Mouse (Mus musculus) WW6 (cell line): Measurements from ENCODE around the gene Chchd4.
A peak's percentile ranks its signal among the peaks of the same experiment; 100 is the strongest.

ENCODE experiments used
- DNase-seq: peaks from one replicate; pipeline ENCODE4 v3.0.0-alpha.2; 2013; ENCODE audit warnings: low read depth, low spot score

The Chchd4 gene

DNA sequence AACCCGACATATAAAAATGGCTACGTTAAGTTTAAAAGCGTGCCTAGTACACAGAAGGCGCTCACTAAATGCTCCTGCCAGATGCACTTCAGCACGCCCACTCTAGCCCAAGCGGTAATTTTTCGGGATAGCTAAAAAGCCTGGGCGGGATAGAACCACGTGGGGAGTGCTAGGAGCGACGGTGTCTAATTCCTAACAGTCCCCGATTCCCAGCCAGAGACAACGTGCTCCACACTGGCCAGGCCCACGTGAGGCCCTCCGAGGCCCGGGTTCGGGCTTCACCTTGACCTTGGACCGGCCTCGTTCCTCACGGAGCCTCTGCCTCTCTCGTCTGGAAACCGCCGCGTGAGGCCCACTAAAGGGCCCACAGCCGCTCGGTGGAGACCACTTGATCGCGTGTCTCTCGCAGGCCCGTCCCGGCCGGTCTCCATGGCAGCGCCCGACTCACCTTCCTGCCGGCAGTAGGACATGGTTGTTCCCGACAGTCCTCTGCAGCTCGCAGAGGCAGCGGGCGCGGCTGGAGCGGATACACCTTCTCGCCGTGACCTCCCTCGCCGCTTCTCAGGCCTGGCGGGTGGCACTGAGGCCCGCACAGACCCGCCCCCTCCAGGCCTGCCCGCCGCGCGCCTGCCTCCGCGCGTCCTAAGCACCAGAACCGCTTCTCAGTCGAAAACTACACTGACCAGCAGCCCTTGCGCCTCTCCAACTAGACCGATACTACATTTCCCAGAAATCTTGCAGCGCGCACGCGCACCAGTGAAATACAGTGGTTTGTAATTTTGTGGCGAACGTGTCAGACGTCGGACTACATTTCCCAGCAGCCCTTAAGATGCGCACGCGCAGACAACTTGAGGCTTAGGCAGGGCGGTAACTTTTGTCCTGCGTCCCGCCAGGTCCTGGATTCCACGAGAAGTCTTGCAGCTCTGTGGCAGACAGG lies at the start of gene Chchd4, which contains the start of gene Tmem43:
Chchd4 (minus strand) TSS at position 679 of the 937 bp plus-strand sequence.
Tmem43 (plus strand) TSS at position 836 of the 937 bp plus-strand sequence.
- peak; percentile 97 for DNase-seq

- DNase-seq, result no peak
Observed at GRCm38 (mm10) chr6:91522816-91523215, 49.5 kb upstream of the Chchd4 start.

GRCm38 (mm10) chr6:91518454-91519020 lies 45.2 kb upstream of the Chchd4 start:
- no peak for DNase-seq

DNA sequence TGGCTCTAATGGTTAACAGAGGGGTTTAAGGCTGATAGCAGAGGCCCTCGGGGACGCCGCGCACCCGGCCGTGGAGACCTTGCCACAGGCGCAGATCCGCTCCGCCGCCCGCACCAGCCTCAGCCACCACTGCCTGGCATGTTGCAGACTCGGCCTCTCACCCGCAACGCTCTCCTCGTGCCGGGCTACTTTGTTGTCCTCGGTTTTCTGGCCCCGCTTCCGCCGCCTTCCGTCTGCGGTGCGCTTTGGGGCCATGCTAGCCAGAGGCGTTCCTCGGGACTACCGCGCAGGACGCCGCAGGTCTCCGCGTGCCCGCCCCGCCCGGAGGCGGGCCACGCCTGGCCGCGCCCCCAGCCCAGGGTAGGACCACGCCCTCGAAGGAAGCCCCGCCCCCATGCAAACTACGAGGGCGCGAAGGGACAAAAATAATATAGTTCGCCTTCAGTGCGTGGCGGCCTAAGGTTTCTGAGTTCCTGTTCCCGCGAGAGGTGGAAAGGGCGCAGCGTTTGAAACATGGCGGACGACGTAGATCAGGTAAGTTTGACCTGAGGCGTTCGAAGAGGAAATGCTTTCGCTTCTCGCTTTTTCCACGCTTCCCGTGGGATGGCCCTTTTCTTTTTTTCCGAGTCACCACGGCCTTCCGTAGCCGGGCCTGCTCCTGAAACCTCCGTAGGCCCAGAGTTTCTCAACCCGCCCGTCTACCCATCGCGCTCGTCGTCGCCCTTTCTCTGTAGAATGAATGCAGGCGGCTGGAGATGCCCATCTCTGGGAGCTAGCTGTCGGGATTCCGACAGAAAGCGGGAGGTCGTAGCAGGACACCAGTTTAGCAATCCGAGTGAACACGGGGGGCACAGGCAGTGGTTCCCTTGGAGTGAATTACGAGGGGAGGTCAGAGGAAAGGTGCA lies 42.5 kb upstream of the Chchd4 start, which contains the start of the genes Xpc and Lsm3:
Xpc (minus strand) TSS at position 344 of the 905 bp plus-strand sequence.
Lsm3 (plus strand) TSS at position 384 of the 905 bp plus-strand sequence.
- DNase-seq, result peak; percentile 93

DNA sequence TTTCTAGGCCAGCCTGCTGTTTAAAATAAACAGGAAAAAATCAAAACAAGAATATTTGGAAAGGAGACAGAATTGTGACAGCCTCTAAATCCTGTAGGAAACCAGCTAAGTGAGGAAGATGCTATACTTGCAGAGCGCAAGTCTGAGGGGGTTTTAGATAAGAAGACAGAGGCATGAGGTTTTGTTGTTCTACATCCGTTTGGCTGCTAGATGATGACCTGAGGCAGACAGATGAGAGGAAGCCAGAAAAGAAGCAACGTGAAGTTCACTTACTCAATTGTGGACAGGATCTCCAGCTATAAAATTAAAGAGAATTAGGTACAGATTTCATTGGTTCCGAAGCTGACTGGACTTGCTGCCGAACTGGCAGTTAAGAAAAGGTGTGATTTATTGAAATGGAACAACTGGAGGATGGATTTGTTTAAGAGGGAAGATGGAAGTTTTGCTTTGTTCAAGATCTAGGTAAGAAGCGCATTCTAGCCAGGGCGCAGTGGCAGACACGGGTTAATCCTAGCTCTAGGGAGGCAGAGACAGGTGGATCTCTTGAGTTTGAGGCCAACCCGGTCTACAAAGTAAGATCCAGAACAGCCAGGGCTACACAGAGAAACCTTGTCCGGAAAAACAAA lies 41.5 kb upstream of the Chchd4 start:
- no peak for DNase-seq

GRCm38 (mm10) chr6:91514135-91514534 lies 40.8 kb upstream of the Chchd4 start:
- no peak for DNase-seq

GRCm38 (mm10) chr6:91510211-91510610 lies 36.9 kb upstream of the Chchd4 start:
- no peak for DNase-seq

GRCm38 (mm10) chr6:91509326-91509725 lies 36.0 kb upstream of the Chchd4 start:
- DNase-seq, result no peak

GRCm38 (mm10) chr6:91508041-91508440 lies 34.7 kb upstream of the Chchd4 start:
- no peak for DNase-seq

DNA sequence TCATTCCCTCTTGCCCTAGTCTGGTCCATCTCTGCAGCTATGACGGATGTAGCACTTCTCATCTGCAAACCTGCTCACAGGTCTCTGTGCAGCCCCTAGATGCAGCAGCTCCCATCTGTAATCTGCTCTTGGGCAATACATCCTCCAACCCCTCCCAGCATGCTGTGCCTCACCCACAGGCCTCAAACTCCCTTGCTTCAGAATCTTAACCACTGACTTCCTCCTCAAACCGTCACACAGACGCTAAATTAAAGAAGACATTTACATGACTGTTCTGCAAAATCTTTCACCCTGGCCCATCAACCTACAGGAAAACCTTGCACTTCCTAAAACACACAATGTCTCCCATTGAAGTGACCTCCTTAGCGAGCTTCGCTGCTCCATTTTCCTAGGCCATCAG lies 32.7 kb upstream of the Chchd4 start:
- DNase-seq, result no peak

DNA sequence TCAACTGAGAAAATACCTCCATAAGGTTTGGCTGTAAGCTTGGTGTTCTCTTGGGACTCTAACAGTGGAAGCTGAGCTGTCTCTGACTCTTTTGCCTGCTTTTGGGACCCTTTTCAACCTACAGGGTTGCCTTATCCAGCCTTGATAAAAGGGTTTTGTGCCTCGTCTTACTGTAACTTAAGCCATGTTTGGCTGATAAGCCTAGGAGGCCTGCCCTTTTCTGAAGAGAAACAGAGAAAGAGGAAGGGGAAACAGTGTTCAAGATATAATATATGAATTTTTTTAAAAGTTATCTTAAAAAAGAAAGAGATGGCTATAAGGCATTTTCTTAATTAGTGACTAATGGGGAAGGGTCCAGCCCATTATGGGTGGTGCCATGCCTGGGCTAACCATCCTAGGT lies 30.0 kb upstream of the Chchd4 start:
- DNase-seq, result no peak

GRCm38 (mm10) chr6:91494526-91494925 lies 21.2 kb upstream of the Chchd4 start:
- DNase-seq, result no peak

DNA sequence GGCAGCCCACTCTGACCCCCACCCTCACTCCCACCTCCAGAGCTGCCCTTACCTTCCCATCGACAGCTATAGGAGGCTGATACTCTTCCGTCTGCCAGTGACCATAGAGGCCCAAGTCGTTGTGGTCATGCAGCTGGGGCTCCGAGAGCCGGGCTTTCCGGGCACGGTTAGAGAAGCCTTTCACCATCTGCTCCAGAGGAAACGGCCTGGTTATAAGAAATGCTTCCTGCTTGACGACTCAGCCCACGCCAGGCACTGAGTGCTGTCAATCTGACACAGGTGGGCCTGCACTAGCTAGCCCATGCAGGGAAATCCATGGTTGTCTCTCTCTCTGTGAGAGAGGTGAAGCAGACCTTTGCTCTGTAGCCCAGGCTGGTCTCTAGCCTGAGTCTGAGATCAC lies 19.7 kb upstream of the Chchd4 start:
- no peak for DNase-seq

- DNase-seq, result no peak
Observed at GRCm38 (mm10) chr6:91491004-91491403, 17.7 kb upstream of the Chchd4 start.

DNA sequence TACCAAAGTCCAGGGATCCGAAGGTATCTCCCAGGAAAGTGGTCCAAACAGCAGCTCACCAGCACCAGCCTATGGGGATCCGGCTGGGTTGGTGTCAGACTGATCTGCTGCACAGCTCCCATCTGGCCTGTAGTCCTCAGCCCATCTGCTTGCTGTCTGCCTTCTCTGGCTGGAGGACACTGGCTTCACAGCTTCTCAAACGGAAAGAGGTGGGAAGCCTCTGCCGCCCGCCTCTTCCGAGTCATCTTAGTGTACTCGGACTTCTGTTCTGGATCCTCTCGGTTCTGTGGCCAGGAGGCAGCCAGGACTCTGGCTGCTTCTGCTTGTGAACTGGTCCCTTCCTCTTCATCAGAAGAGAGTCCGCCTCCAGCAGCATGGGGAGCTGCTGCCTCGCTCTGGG lies 16.5 kb upstream of the Chchd4 start:
- no peak for DNase-seq

DNA sequence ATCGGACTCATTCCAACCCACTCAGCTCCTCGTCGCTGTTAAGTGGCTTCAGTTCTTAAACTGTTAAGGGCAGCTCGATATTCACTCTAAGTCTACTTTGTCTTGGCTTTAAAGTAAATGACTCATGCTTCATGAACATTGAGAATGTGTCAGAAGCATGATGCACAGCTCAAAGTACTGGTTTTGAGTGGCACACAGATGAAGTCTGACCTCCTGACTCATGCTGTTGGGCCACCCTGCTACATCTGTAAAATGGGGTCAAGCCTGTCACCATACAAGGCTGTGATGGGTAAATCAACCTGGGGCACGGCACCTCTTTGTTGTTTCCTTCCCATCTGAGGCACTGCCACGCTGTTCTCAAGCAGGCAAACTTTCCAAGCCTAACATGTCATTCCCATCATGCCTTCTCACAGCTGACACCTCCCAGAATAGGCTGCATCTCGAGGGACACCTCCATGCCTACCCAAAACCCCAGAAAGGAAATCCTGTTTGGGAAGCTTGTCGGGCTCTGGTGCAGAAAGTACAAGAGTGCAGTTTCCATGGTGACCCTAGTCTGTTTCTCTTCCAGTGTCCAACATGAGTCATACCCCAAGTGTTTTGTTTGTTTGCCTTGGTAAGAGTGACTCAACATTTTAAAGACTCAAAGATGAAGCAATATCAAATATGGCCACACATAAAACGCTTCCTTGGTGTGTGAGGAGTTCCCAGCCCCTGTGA lies 15.3 kb upstream of the Chchd4 start:
- DNase-seq, result no peak

DNA sequence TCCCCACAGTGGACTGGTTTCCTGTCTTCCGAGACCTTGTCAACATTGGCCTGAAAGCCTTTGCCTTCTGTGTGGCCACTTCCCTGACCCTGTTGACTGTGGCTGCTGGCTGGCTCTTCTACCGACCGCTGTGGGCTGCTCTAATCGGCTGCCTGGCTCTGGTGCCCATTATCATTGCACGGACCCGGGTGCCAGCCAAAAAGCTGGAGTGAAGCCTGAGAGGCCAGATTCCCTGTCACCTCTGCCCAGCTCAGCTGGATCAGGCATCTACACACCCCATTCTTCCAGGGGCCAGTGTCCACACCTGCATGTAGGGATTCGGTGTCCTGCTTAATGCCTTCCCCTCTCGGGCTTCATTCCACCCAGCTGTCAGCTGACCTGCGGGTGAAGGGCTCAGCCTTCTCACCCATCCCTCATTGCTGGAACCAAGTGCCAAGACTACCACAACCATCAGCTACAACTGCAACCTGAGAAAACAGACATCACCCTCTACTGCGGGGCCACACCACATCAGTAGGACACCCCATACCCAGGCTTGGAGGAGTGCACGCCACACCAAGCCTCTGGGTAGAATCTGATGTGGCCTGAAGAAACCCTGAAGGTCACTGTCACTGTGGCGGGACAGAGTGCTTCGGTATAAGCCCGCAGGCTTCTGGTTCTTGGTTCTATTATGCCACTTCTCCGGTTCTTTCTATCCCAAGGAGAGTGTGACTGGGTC lies 13.5 kb upstream of the Chchd4 start:
- no peak for DNase-seq

DNA sequence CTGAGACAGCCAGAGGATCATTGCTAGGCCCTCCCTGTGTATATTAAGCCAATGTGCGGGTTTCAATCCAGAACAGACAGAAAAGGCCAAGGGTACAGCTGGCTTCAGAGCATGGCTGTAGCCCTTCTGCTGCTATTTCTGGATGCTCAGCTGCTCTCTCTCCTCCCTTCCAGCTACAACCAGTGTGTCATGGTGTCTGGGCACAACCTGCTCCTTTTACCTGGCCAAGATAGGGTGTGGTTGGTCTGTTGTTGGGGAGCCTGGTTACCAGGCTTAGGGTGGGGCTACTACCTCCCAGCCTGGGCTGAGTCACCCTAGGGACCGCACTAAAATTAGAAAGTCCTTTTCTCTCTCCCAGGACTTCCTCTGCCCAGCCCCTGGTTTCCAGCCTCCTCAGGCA lies 10.0 kb upstream of the Chchd4 start:
- no peak for DNase-seq

DNA sequence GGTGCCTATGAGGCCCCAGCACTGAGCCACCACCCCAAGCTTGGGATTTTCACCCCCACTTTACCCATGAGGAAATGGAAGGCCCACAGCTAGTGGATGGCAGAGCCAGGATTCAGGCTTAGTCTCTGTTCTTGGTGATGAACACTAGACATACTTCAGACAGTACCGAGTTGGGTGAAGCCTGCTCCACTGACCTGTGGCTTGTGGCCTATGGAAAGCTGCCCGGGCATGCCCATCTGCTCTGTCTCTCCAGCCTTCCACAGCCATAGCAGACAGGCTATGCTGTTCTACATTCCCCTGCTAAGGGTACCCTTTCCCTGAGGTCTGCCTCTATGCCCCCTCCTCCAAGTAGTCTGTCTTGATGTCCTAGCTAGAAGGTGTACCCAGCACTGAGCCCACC lies 3.2 kb upstream of the Chchd4 start:
- DNase-seq, result no peak
